Mouse (Mus musculus) layer of hippocampus, adult 9-10 months (tissue): Measurements from ENCODE around the gene Sdhaf3.
"Not testable (repeated sequence)": the region's sequence is repeated elsewhere in the genome, so short reads cannot be mapped to it uniquely, and the experiment has no call there.

Source experiments
- DNase-seq: peaks from one replicate; pipeline ENCODE4 v3.0.0; 2022; ENCODE audit warnings: low spot score

The Sdhaf3 gene

GRCm38 (mm10) chr6:6955764-6956561, at the start of gene Sdhaf3:
TSS of gene Sdhaf3 (plus strand) at chr6:6956004.
- peak; percentile 87 for DNase-seq

- no peak for DNase-seq
Observed at GRCm38 (mm10) chr6:6909586-6909985, 46.2 kb upstream of the Sdhaf3 start.

GRCm38 (mm10) chr6:6914304-6914703, 41.5 kb upstream of the Sdhaf3 start:
- DNase-seq = no peak

- peak; percentile 26 for DNase-seq
Observed at GRCm38 (mm10) chr6:6914849-6915525, 40.8 kb upstream of the Sdhaf3 start.

- no peak for DNase-seq
Observed at GRCm38 (mm10) chr6:6915526-6915915, 40.3 kb upstream of the Sdhaf3 start.

GRCm38 (mm10) chr6:6917334-6917733, 38.5 kb upstream of the Sdhaf3 start:
- no peak for DNase-seq

- no peak for DNase-seq
Observed at GRCm38 (mm10) chr6:6925264-6925663, 30.5 kb upstream of the Sdhaf3 start.

- DNase-seq = no peak
Observed at GRCm38 (mm10) chr6:6930831-6931230, 25.0 kb upstream of the Sdhaf3 start.

- DNase-seq = no peak
Observed at GRCm38 (mm10) chr6:6931507-6931906, 24.3 kb upstream of the Sdhaf3 start.

GRCm38 (mm10) chr6:6940845-6941244, 15.0 kb upstream of the Sdhaf3 start:
- DNase-seq = no peak

- DNase-seq = no peak
Observed at GRCm38 (mm10) chr6:6942813-6943212, 13.0 kb upstream of the Sdhaf3 start.

- no peak for DNase-seq
Observed at GRCm38 (mm10) chr6:6947650-6948049, 8.2 kb upstream of the Sdhaf3 start.

GRCm38 (mm10) chr6:6955395-6955763, 425 bp upstream of the Sdhaf3 start:
- no peak for DNase-seq

GRCm38 (mm10) chr6:6959234-6959633, 3.4 kb downstream of the Sdhaf3 start:
- not testable (repeated sequence) for DNase-seq

GRCm38 (mm10) chr6:6997226-6997946, 41.6 kb downstream of the Sdhaf3 start:
- no peak for DNase-seq

- DNase-seq = no peak
Observed at GRCm38 (mm10) chr6:6997956-6998355, 42.2 kb downstream of the Sdhaf3 start.

- no peak for DNase-seq
Observed at GRCm38 (mm10) chr6:6999015-6999414, 43.2 kb downstream of the Sdhaf3 start.

GRCm38 (mm10) chr6:7003085-7003484, 47.3 kb downstream of the Sdhaf3 start:
- DNase-seq = no peak

- no peak for DNase-seq
Observed at GRCm38 (mm10) chr6:7004005-7004404, 48.2 kb downstream of the Sdhaf3 start.

GRCm38 (mm10) chr6:7038087-7038486, 82.3 kb downstream of the Sdhaf3 start:
- no peak for DNase-seq

GRCm38 (mm10) chr6:7038835-7039234, 83.0 kb downstream of the Sdhaf3 start:
- DNase-seq = no peak

- DNase-seq = no peak
Observed at GRCm38 (mm10) chr6:7041912-7042311, 86.1 kb downstream of the Sdhaf3 start.

GRCm38 (mm10) chr6:7062819-7063218, 107.0 kb downstream of the Sdhaf3 start:
- no peak for DNase-seq
